Mouse (Mus musculus) gastrocnemius, postnatal 14 days (tissue): ENCODE results near the gene Mad2l2. TPM values are rescaled to one million over a fixed set of nuclear protein-coding genes. Genes with fewer than 3 reads are reported as not detected.
A peak's percentile ranks its signal among the peaks of the same experiment; 100 is the strongest.
"Not testable (repeated sequence)": the region's sequence is repeated elsewhere in the genome, so short reads cannot be mapped to it uniquely, and the experiment has no call there.

Experiments
- DNase-seq: peaks from one replicate; pipeline ENCODE4 v3.0.0; 2021; ENCODE audit warnings: mixed read lengths
- intact Hi-C: fragments of 180-260 bp; cut with DNase I; formaldehyde crosslinking; loops from one replicate; pipeline ENCODE4 v1.15.1; 2025; ENCODE audit warnings: low total_unique reads
- total RNA-seq, 2 experiments: library from RNA; stranded (reverse); gene quantifications; 2 replicates each; pipeline ENCODE4 v1.2.3; 2021

The Mad2l2 gene
- total RNA-seq, 2 experiments from 2014 or later: 11.5 to 12.9 TPM

DNA sequence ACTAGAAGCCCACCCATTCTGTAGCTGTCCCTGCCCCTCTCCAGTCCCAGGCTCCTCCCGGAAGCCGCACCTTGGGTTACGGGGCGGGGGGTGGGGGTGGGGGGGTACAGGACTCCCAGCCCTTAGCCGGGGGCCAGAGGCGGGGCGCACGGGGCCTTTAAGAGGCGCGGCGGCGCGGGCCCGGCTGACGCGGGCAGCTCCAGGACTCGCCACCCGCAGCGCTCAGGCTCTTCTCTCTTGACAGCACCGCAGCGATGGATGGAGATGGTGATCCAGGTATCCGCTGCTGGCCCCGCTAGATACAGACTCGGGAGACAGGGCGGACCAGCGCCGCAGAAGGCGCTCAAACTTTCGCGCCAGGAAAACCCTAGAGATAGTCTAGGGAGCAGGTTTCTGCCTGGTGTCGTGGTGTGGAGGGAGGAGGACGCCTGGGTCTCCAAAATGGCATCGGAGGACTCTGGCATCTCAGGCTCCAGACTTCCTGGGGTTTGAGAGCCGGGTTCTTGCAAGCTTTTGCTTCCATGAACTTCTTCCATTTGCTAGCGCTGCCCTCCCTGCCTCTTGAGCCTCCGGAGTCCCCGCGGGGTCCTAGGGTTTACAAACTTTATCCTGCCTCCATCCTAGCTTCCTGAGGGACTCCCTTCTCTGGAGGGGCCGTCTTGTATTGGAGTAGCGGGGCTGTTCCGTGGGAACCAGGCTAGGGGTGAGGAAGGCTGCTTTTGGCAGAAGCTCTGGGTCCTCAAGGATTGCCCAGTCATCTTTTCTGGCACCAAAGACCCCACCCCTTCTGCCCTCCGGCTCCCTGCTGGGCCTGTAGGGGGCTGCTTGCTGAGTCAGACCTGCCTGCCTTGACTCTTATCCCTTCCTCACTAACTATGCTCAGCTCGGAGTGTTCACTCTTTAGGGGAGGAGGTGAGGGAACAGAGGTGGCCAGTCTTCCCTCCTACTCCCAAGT is 30.5 kb downstream of the Mad2l2 start, which contains the start of the genes Fbxo44 and Fbxo2:
TSS of gene Fbxo44 (minus strand) at position 47 of the 955 bp plus-strand sequence.
TSS of gene Fbxo2 (plus strand) at position 186 of the 955 bp plus-strand sequence.
- intact Hi-C loops: no loop called here
- no peak for DNase-seq

DNA sequence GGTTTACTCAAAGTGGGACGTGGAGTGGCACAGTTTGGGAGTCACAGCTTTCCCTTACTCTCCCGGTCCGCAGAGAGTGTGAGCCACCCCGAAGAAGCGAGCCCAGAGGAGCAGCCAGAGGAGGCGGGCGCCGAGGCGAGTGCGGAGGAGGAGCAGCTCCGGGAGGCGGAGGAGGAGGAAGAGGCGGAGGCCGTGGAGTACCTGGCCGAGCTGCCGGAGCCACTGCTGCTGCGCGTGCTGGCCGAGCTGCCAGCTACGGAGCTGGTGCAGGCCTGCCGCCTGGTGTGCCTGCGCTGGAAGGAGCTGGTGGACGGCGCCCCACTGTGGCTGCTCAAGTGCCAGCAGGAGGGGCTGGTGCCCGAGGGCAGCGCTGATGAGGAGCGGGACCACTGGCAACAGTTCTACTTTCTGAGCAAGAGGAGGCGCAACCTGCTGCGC is 33.8 kb downstream of the Mad2l2 start:
- intact Hi-C loops: no loop called here
- peak; percentile 70 for DNase-seq

DNA sequence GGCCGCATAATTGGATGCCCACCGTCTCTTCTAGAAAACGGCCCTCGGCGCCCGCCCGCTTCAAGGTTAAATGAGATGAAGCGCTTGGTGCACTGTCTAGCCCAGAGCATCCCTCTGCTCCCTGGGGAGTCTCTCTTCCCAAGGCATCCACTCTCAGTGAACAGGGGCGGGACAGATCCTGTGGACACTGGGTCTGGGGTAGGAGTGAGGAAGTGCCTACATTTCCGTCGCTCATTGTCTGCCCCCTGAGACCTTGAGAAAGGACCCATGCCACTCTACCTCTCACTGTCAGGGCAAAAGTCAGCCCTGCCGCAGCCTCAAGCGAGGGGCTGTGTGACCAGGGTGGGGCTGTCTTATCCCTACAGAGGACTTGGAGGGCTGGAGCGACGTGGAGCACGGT is 34.3 kb downstream of the Mad2l2 start:
- no peak for DNase-seq

DNA sequence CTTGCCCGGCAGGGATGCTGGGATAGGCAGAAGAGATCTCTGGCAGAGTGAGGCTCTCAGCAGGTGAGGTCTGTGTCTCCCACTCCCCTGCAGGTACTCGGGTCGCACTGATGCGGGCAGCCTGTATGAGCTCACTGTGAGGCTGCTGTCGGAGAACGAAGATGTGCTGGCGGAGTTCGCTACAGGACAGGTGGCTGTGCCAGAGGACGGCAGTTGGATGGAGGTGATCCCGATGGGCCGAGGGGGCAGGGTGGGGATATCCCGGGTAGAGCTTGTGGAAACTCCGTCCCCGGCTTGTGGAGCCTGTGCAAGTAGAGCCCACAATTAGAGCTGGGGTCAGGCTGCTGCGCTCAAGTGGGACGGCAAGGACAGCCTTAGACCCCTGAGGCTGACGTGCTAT is 35.4 kb downstream of the Mad2l2 start:
- intact Hi-C loops: no loop called here
- DNase-seq: no peak

More for the DNA sequence above, 34.3 kb downstream of the Mad2l2 start:
- intact Hi-C loops: no loop called here

DNA sequence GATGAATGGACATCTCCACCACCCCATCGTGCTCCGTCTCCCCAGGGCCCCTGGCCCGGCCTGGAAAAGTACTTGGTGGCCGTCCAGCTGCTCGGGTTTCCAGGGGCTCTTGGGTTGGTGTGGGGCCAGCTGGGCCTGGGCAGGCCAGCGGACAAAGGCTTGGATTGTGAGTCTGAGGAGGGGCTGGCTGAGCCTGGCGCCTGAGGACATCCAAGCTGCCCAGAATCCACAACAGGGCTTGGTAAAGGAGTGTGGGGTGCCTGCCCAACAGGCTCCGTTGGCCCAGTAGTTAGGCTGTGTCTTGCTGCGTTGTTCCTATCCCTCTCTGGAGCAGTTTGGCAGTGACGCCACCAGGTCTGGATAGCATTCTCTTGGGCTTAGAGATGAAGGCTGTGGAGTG is 36.2 kb downstream of the Mad2l2 start:
- no peak for DNase-seq
- intact Hi-C loops: no loop called here

DNA sequence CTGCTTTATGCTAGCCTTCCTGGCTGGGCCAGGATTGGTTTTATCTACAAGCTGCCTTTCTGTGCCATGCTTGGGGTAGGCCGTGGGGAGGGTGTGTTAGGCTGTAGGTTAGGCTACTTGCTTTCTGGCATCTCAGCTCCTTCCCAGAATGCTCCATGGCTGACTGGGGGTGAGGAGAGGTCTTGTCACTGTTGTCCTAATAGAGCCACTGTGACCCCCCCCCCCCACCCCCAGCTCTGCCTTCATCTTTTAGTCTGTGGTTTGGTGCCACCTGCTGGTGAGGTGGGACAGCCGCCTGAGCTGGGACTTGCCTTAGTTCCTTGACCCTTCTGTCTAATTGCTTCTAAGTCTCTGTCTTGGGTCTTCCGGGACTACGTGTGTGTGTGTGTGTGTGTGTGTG is 36.8 kb downstream of the Mad2l2 start:
- intact Hi-C loops: loop anchor here (1.0 kb wide), 1 partner anchor 53 kb away; no protein-coding TSS in a partner anchor
- DNase-seq: peak; percentile 74

GRCm38 (mm10) chr4:148168287-148168686 is 38.1 kb downstream of the Mad2l2 start:
- intact Hi-C loops: no loop called here
- DNase-seq: peak; percentile 51

DNA sequence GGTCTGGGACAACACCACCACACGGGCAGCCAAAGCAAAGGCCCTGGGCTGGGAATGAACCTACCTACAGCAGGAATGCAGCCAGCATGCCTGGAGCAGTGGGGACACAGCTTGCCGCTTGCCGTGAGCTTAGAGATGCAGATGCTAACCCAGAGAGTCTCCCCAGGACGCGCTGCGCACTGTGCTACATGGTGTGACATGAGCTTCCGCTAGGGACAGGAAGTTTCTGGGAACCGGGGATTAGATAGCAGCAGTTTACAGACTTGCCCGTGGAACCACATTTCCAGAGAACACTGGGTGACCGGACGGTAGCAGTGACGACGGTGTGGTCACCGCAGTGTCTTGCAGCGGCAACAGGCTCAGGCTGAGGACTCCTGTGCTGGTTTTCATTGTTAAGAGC is 39.4 kb downstream of the Mad2l2 start:
- no peak for DNase-seq
- intact Hi-C loops: no loop called here

GRCm38 (mm10) chr4:148170842-148171241 is 40.7 kb downstream of the Mad2l2 start:
- intact Hi-C loops: loop anchor here (2.0 kb wide), 1 partner anchor 258 kb away; no protein-coding TSS in a partner anchor
- DNase-seq: no peak

DNA sequence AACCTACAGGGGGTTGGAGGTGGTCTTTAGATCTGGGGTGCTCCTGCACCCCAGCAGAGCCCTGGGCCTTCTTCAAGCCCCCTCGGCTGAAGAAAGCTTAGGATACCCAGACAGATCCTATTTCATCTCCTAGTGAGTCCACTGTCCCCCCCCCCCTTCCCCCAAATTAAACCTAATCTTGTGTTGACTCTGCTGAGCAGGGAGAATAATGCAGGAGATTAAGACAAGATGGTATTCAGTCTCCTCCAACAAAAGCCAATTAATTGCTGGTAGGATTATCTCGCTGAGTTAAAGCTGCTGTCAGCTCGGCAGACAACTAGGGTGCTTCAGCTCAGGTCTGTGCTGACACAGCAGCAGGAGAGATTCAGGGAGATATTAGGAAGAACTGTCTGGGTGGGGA is 41.1 kb downstream of the Mad2l2 start:
- intact Hi-C loops: loop anchor here (2.0 kb wide), 1 partner anchor 258 kb away; no protein-coding TSS in a partner anchor
- no peak for DNase-seq

DNA sequence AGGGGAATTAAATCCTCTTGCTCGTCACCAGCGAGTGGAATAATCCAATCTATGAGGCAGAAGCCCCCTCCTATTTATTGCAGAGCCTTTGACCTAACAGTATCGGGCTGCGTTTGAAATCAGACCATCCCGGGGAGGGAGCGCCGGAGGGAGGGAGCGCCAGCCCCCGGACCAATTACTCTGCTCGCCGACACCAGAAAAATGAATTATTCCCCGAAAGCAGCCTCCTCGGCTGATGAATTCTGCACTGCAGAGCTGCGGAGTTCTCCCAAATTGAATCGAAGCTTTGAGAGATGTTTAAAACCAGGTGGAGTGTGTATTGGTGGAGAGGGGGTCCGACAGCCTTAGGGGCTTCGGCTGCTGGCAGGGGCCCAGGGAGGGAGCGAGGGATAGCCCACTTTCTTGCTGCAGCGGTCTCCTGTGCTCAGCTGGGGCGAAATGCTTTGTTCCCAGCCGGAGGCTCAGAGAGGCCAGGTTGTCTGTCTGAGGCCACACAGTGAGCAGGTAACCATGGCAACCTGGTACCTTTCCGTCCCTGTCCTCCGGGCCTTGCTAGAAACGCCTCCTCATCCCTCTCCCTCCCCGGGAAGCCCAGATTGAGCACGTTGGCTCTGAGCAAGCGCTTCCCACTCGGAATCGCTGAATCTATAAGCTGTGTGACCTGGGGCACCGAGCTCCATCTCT is 43.8 kb downstream of the Mad2l2 start:
- intact Hi-C loops: no loop called here
- DNase-seq: no peak

- intact Hi-C loops: no loop called here
- no peak for DNase-seq
Measured at GRCm38 (mm10) chr4:148174495-148174862, 44.3 kb downstream of the Mad2l2 start.

DNA sequence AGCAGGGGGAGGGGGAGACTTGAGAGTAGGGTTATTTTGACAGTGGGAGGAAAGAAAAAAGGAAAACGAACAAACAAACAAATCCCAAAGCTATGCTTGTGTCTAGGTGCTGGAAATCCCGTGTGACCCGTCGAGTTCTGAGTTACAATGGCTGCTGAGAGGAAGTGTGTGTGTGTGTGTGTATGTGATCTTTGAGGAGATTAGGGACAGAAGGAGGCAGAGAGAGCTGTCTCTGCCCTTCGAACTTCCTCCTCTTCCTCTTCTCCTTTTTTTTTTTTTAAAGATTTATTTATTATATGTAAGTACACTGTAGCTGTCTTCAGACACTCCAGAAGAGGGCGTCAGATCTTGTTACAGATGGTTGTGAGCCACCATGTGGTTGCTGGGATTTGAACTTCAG is 46.4 kb downstream of the Mad2l2 start:
- intact Hi-C loops, DNase-seq: not testable (repeated sequence)

DNA sequence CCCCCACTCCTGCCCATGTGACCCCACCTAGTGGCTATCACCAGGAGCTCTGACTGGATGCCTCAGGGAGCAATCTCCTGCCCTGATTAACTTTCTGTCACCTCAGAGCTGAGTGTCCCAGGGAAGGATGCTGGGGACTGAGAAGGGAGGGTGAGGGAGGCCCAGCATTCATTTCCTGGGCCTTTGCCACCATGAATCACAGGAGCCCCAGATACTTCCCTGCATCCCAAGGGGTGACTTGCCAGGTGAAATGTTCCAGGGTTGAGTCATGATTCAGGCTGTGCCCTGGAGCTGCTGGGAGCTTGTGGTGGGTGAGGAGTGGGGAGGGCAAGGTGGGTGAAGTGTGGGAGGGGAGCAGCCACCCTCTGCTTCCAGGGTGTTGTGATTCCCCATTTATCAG is 47.5 kb downstream of the Mad2l2 start:
- DNase-seq: no peak
- intact Hi-C loops: no loop called here

DNA sequence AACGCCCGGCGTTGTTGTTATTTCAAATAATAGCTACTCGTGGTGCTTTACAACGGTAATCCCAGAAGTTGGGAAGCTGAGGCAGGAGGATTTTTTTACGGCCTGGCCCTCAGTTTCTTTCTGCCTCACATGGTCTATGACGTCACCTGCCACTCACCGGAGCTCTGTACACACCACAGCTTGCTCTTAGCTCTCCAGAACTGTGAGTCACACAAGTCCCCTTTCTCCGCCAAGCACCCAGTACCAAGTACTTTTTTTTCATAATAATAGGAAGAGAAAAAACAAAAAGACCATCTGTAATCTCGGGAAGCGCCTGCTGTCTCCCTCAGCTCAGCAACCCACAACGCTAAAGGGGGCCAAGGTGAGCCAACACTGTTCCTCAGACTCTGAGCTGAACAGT is 51.3 kb downstream of the Mad2l2 start:
- DNase-seq: no peak

GRCm38 (mm10) chr4:148182363-148182762 is 52.2 kb downstream of the Mad2l2 start:
- intact Hi-C loops: no loop called here
- DNase-seq: no peak

More for the DNA sequence above, 51.3 kb downstream of the Mad2l2 start:
- intact Hi-C loops: no loop called here

- no peak for DNase-seq
- intact Hi-C loops: no loop called here
Measured at GRCm38 (mm10) chr4:148184564-148184963, 54.4 kb downstream of the Mad2l2 start.

- no peak for DNase-seq
- intact Hi-C loops: no loop called here
Measured at GRCm38 (mm10) chr4:148185819-148186218, 55.6 kb downstream of the Mad2l2 start.

DNA sequence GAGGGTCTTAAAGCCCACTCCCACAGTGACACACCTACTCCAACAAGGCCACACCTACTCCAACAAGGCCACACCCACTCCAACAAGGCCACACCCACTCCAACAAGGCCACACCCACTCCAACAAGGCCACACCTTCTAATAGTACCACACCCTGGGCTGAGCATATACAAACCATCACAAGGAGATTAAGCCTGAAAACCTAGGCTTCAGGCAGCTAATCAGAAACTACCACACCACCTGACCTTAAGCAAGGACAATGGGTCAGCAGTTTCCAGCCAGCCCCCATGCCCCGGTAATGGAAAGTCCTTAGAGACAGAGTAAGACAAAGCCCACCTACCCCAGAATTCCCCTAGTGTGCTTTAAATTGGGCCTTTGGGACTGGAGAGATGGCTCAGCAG is 58.6 kb downstream of the Mad2l2 start:
- intact Hi-C loops, DNase-seq: not testable (repeated sequence)

DNA sequence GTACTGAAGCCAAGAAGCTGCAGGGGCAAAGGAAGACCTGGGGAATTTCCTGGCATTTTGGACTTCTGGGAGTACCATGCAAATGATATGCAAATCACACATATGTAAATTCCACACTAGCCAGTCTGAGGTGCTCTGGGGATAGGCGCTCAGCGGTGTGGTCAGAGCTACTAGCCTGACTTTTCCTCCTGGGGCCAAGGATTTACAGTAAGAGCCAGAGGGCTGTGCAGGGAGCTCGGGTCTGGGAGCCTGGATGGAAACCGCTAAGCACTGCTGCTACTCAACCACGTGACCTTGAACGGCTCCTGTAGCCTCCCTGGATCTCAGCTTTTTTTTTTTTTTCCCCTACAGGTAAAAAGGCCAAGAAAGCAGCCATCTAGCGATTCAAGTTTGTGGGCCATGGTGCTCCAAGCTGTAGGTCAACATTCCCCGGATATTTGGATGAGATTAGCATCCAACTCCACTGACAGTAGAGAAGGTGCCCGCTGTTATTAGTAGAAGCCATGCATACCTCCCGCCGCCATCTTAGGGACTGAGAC is 62.6 kb downstream of the Mad2l2 start:
- intact Hi-C loops: no loop called here
- DNase-seq: no peak
